Comparison of ENCODE assay signal across 17 mouse cellular contexts in genomic region chr9:86335588-86335987, GRCm38 (mm10).
DNase-seq lines count a peak whose midpoint lies in the region; ATAC-seq and TF ChIP-seq lines count a peak whose summit lies in the region.
"Had no signal": no experiment of that assay in that cellular context is flagged by ENCODE, and none has a peak within 500 bp of the region (broad histone marks: within the 10 kb centered on the region; RNA-seq: fewer than 3 reads in every experiment).

No protein-coding gene starts in this region.

- no peak overlapping the region for H3K27ac ChIP-seq in forebrain, embryonic 15.5 days (replicated peaks)
- no peak overlapping the region for H3K27ac ChIP-seq in forebrain, embryonic 10.5 days
- no peak overlapping the region for H3K27ac ChIP-seq in midbrain, embryonic 11.5 days (ENCODE audit: low read depth, low read length)
- H3K27ac ChIP-seq in midbrain, embryonic 15.5 days: no peak overlapping the region
- no peak overlapping the region for H3K27ac ChIP-seq in thymus, adult 2 months (ENCODE audit: control insufficient read depth, insufficient read depth, low read length)
- H3K27ac ChIP-seq: heart, embryonic 15.5 days; liver, embryonic 14.5 days; midbrain, embryonic 12.5 days had no signal

- no peak for TF ChIP-seq CTCF in thymus, adult 2 months (IDR thresholded peaks at IDR 0.05; ENCODE audit: borderline replicate concordance, control insufficient read depth, extremely low read depth, insufficient read depth, low read length, poor library complexity)

- no peaks in the 10 kb centered on the region for H3K36me3 ChIP-seq in forebrain, embryonic 15.5 days
- no peaks in the 10 kb centered on the region; the same call in 1 of the 2 replicates for H3K36me3 ChIP-seq in forebrain, embryonic 10.5 days (replicated peaks)
- no peaks in the 10 kb centered on the region for H3K36me3 ChIP-seq in midbrain, embryonic 11.5 days (ENCODE audit: control insufficient read depth, insufficient read depth, low read length)
- H3K36me3 ChIP-seq in midbrain, embryonic 15.5 days (replicated peaks): no peaks in the 10 kb centered on the region
- no peaks in the 10 kb centered on the region for H3K36me3 ChIP-seq in thymus, adult 2 months (ENCODE audit: control insufficient read depth, insufficient read depth, low read length)
- H3K36me3 ChIP-seq: heart, embryonic 15.5 days; midbrain, embryonic 12.5 days had no signal

- H3K4me1 ChIP-seq in forebrain, embryonic 15.5 days: peaks cover 6% of the 10 kb centered on the region; the same call in 1 of the 2 replicates
- H3K4me1 ChIP-seq in forebrain, embryonic 10.5 days: peaks cover 19% of the 10 kb centered on the region
- no peaks in the 10 kb centered on the region for H3K4me1 ChIP-seq in midbrain, embryonic 11.5 days (ENCODE audit: control insufficient read depth, insufficient read depth, low read length)
- no peaks in the 10 kb centered on the region for H3K4me1 ChIP-seq in midbrain, embryonic 15.5 days
- no peaks in the 10 kb centered on the region for H3K4me1 ChIP-seq in thymus, adult 2 months (replicated peaks; ENCODE audit: control insufficient read depth, insufficient read depth, low read length)
- H3K4me1 ChIP-seq: heart, embryonic 15.5 days had no signal

- no peak overlapping the region for H3K9ac ChIP-seq in forebrain, embryonic 15.5 days (replicated peaks)
- no peak overlapping the region for H3K9ac ChIP-seq in midbrain, embryonic 11.5 days (ENCODE audit: low read length)
- no peak overlapping the region for H3K9ac ChIP-seq in midbrain, embryonic 15.5 days
- H3K9ac ChIP-seq: heart, embryonic 15.5 days; liver, embryonic 14.5 days; midbrain, embryonic 12.5 days had no signal

- no peak for DNase-seq in forebrain, embryonic 10.5 days (ENCODE audit: extremely low spot score, low spot score)
- DNase-seq in midbrain, embryonic 11.5 days (ENCODE audit: low spot score, missing footprints): peak; percentile 21
- DNase-seq in kidney, postnatal 10 days: peak; percentile 25
- DNase-seq in thymus, adult 2 months: no peak
- DNase-seq in adrenal gland, postnatal 36 days: no peak
- DNase-seq: adrenal gland, postnatal 25 days; cerebellum, adult 9-11 months; heart, adult 18-20 months; lung, postnatal 14 days; retina, postnatal 1 day; right cerebral cortex, postnatal 4 days; thymus, postnatal 4 days had no signal

- peak; percentile 57; the same call in 1 of the 2 replicates for ATAC-seq in forebrain, embryonic 15.5 days (replicated peaks)
- ATAC-seq in midbrain, embryonic 11.5 days (ENCODE audit: low FRiP score): no peak
- ATAC-seq in midbrain, embryonic 15.5 days (replicated peaks): no peak

- 17% methylated on average over 4 of the region's 4 CpGs for WGBS in forebrain, embryonic 15.5 days
- 94% methylated on average over 4 of the region's 4 CpGs for WGBS in forebrain, embryonic 10.5 days
- 88% methylated on average over 4 of the region's 4 CpGs for WGBS in midbrain, embryonic 11.5 days
- 65% methylated on average over 4 of the region's 4 CpGs for WGBS in midbrain, embryonic 15.5 days
- WGBS in thymus, adult 2 months: 90% methylated on average over 4 of the region's 4 CpGs

- TF ChIP-seq POLR2A in thymus, adult 2 months (IDR thresholded peaks at IDR 0.05; ENCODE audit: control insufficient read depth, extremely low read depth, insufficient read depth, low read length, poor library complexity): no peak

- H3K27me3 ChIP-seq in forebrain, embryonic 15.5 days: no peaks in the 10 kb centered on the region
- no peaks in the 10 kb centered on the region for H3K27me3 ChIP-seq in forebrain, embryonic 10.5 days (ENCODE audit: poor library complexity, severe bottlenecking)
- no peaks in the 10 kb centered on the region for H3K27me3 ChIP-seq in midbrain, embryonic 11.5 days (ENCODE audit: control insufficient read depth, insufficient read depth, low read length)
- no peaks in the 10 kb centered on the region for H3K27me3 ChIP-seq in midbrain, embryonic 15.5 days (replicated peaks)
- H3K27me3 ChIP-seq in thymus, adult 2 months (ENCODE audit: control insufficient read depth, insufficient read depth, low read length): no peaks in the 10 kb centered on the region
- H3K27me3 ChIP-seq: heart, embryonic 15.5 days; midbrain, embryonic 12.5 days had no signal

- H3K4me2 ChIP-seq in forebrain, embryonic 15.5 days (replicated peaks): no peak overlapping the region
- H3K4me2 ChIP-seq in midbrain, embryonic 11.5 days: no peak overlapping the region
- H3K4me2 ChIP-seq in midbrain, embryonic 15.5 days: no peak overlapping the region
- H3K4me2 ChIP-seq: heart, embryonic 15.5 days; midbrain, embryonic 12.5 days had no signal

- H3K4me3 ChIP-seq in forebrain, embryonic 15.5 days: no peak overlapping the region
- H3K4me3 ChIP-seq in forebrain, embryonic 10.5 days: no peak overlapping the region
- no peak overlapping the region for H3K4me3 ChIP-seq in midbrain, embryonic 11.5 days (ENCODE audit: low read depth, low read length)
- no peak overlapping the region for H3K4me3 ChIP-seq in midbrain, embryonic 15.5 days
- H3K4me3 ChIP-seq in thymus, adult 2 months (ENCODE audit: control insufficient read depth, insufficient read depth, low read length): no peak overlapping the region
- H3K4me3 ChIP-seq: heart, embryonic 15.5 days; midbrain, embryonic 12.5 days had no signal

- no peaks in the 10 kb centered on the region for H3K9me3 ChIP-seq in forebrain, embryonic 15.5 days
- H3K9me3 ChIP-seq in forebrain, embryonic 10.5 days: no peaks in the 10 kb centered on the region
- no peaks in the 10 kb centered on the region for H3K9me3 ChIP-seq in midbrain, embryonic 11.5 days (ENCODE audit: control insufficient read depth, low read length)
- H3K9me3 ChIP-seq in midbrain, embryonic 15.5 days: no peaks in the 10 kb centered on the region
- H3K9me3 ChIP-seq: heart, embryonic 15.5 days; midbrain, embryonic 12.5 days had no signal

Comparison
In these comparisons a context has a peak if more than half of its experiments do, and no peak if none do; other contexts are left out.
1. DNase-seq: peak in midbrain, embryonic 11.5 days (single experiment) and kidney, postnatal 10 days (single experiment); none in forebrain, embryonic 10.5 days (single experiment), thymus, adult 2 months (single experiment) and adrenal gland, postnatal 36 days (0 of 2).